Mouse (Mus musculus): ENCODE data around the gene Dpyd. TPM values are rescaled to one million over a fixed set of nuclear protein-coding genes. Genes with fewer than 3 reads are reported as not detected.

Gene Dpyd
- polyA plus RNA-seq, 1 experiment from 2014 or later: 3.7 TPM

DNA sequence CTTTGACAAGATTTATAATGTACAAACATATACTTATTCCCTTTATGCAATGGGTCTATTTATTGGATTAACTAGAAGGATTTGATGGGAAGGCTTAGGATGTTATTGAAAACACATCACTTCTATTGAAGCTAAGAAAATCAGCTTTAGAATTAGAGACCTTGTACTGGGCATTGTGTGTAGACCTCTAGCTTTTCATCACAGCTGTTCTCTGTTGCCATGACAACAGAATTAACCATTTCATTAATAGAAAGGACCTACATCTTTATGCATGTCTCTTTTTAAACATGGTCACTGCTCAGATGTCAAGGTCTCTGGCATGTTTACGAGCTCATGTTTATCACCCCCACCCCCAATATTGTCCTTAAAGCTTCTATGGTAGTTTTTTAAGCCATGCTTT, 902.5 kb downstream of the Dpyd start:
- H3K4me2 ChIP-seq (replicated peaks; ENCODE audit: low read depth, low read length): no peak overlapping the region
- no peaks in the 10 kb centered on the region for H3K36me3 ChIP-seq (ENCODE audit: insufficient read depth, low read length)
- 73% methylated on average over 1 of the region's 1 CpGs for WGBS
- H3K4me3 ChIP-seq (ENCODE audit: low read length): no peak overlapping the region
- ATAC-seq (ENCODE audit: low FRiP score, low TSS enrichment): no peak
- no peaks in the 10 kb centered on the region for H3K4me1 ChIP-seq (ENCODE audit: insufficient read depth, low read length)
- H3K27ac ChIP-seq (ENCODE audit: low read length): no peak overlapping the region
- no peak overlapping the region for H3K9ac ChIP-seq (replicated peaks; ENCODE audit: low read length)
- H3K9me3 ChIP-seq (ENCODE audit: low read length): no peaks in the 10 kb centered on the region
- no peaks in the 10 kb centered on the region for H3K27me3 ChIP-seq (ENCODE audit: insufficient read depth, low read length)

DNA sequence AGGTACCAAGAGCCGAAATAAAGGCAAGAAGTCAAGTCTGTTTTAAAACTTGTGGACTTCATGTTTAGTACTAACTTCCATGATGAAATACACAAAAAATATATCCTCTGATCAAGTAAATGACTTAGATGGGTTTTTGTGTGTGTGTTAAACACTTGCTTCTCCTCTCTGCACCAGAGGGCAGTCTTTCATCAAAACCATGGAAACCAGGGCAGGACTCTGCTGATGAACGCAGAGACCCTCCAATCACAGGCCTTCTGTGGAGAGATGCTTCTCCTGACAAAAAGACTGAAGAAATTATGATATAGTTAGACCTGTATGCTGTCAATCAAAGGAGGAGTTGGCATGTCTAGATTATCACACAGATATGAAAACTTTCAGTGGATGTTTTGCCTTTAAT, 905.8 kb downstream of the Dpyd start:
- WGBS: 81% methylated on average over 2 of the region's 2 CpGs
- Histone ChIP-seq H3K9ac (replicated peaks; ENCODE audit: low read length) (no peak overlapping the region), H3K36me3 (ENCODE audit: insufficient read depth, low read length) (no peaks in the 10 kb centered on the region), H3K4me1 (ENCODE audit: insufficient read depth, low read length) (no peaks in the 10 kb centered on the region), H3K9me3 (ENCODE audit: low read length) (no peaks in the 10 kb centered on the region), H3K27ac (ENCODE audit: low read length) (no peak overlapping the region), H3K4me3 (ENCODE audit: low read length) (no peak overlapping the region), H3K27me3 (ENCODE audit: insufficient read depth, low read length) (no peaks in the 10 kb centered on the region), H3K4me2 (replicated peaks; ENCODE audit: low read depth, low read length) (no peak overlapping the region)
- no peak for ATAC-seq (ENCODE audit: low FRiP score, low TSS enrichment)

Data from kidney, embryonic 16.5 days (tissue).